Mouse (Mus musculus) liver, adult 2 months (tissue): ENCODE measurements around the gene Tfap2d.

Experiments used
- CTCF ChIP-seq: fragments of 200-500 bp; IDR thresholded peaks from 2 replicates; pipeline ENCODE4 v1.5.1; 2011; ENCODE audit warnings: low read depth, low read length, control low read depth
- POLR2A ChIP-seq: fragments of 200-500 bp; IDR thresholded peaks from 2 replicates; pipeline ENCODE4 v1.6.1; 2011; ENCODE audit warnings: low read length, control low read depth; ENCODE audit not compliant: insufficient read depth; ENCODE audit errors: extremely low read depth

DNA sequence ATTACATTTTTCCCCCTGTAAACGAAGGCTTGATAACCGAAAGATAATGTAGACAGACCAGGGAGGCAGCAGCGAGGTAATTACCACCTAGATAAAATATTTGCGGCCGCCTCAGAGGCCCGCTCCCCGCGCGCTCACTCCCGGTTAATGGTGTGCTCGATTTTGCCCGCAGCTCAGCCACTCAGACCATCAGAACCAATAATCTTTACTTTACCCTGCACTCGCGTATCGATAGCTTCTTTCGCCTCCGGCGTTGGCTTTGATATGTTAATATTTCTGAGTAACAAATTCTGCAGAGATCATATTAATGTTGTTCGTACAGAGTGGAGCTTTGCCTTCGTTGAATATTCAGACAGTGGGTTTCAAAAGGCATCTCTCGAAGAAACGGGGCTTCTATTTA lies 8.2 kb downstream of the Tfap2d start:
- TF ChIP-seq POLR2A (no peak), CTCF (no peak)
